Mouse (Mus musculus): Measurements from ENCODE around the gene Olfr470.
"Not testable (repeated sequence)": the region's sequence is repeated elsewhere in the genome, so short reads cannot be mapped to it uniquely, and the experiment has no call there.

The Olfr470 gene

DNA sequence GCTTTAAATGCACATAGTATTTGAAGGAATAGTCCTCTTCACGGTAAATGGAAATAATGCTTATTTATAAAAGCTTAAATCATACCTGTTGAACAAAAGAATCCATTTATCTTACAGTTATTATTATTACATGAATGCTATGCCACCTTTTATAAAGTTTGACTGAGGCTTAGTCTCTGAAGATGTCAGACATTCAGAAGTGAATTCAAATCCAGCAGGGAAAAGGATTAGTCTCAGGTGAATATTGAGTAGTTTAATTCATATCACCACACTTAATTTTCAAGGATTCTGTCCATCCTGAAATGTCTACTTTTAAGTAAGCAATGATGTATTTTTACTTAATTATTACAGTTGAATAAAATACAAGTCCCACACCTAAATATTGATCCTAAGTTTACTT lies at the start of gene Olfr470:
Olfr470 (minus strand) TSS at position 101 of the 400 bp plus-strand sequence.
- DNase-seq (ENCODE audit: low spot score in 2 of 2), result not testable (repeated sequence)

GRCm38 (mm10) chr7:107841719-107842118 lies 5.6 kb downstream of the Olfr470 start:
- DNase-seq (ENCODE audit: low spot score in 2 of 2), result no peak

GRCm38 (mm10) chr7:107825441-107825840 lies 21.8 kb downstream of the Olfr470 start, which contains the start of gene Olfr469:
Gene Olfr469, minus strand, starts transcription at chr7:107825541.
- DNase-seq (ENCODE audit: low spot score in 2 of 2), result not testable (repeated sequence)

- DNase-seq (ENCODE audit: low spot score in 2 of 2), result not testable (repeated sequence)
Observed at GRCm38 (mm10) chr7:107823867-107824266, 23.4 kb downstream of the Olfr470 start.

DNA sequence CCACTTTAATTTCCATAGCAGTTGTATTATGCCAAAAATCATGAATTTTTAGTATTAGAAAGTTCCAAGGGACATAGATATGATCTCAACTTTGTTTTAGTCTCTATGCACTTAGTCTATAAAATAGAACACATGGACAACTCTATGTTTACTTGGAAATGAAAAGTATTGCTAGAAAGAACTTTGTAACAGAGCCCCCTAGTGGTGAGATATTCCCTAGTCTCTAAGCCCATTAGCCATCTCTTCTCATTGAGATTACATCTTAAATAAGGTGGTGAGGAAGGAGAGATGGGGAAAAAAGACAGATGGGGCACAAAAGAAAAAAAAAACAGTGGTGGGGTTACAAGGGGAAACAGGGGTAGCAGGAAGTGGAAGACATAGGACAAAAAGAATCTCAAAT lies 27.8 kb downstream of the Olfr470 start:
- DNase-seq (ENCODE audit: low spot score in 2 of 2), result no peak

GRCm38 (mm10) chr7:107811963-107812362 lies 35.3 kb downstream of the Olfr470 start, which contains the start of gene Olfr467:
Gene Olfr467, plus strand, starts transcription at chr7:107812263.
- DNase-seq (ENCODE audit: low spot score in 2 of 2), result no peak

GRCm38 (mm10) chr7:107802138-107802537 lies 45.2 kb downstream of the Olfr470 start:
- DNase-seq (ENCODE audit: low spot score in 2 of 2), result no peak

DNA sequence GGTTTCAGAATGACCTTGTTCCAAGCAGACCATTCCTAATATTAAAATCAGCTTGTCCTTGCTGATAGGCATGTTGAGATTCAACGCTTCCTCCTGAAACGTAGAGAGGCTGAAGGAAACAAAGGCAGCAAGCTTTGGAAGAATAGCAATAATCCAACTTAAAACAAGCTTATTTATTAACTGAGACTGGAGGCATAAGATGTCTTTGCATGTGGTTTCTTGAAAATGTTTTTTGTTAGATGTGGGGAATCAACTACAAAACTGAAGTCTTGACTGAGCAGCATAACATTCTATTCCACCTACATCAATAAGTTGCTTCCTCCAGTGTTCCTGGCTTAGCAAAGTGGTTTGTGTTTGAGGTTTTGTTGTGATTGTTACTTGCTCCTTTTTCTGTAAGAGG lies 46.2 kb downstream of the Olfr470 start, which contains the start of gene Ovch2:
Ovch2 (minus strand) TSS at position 101 of the 400 bp plus-strand sequence.
- no peak for DNase-seq (ENCODE audit: low spot score in 2 of 2)

DNA sequence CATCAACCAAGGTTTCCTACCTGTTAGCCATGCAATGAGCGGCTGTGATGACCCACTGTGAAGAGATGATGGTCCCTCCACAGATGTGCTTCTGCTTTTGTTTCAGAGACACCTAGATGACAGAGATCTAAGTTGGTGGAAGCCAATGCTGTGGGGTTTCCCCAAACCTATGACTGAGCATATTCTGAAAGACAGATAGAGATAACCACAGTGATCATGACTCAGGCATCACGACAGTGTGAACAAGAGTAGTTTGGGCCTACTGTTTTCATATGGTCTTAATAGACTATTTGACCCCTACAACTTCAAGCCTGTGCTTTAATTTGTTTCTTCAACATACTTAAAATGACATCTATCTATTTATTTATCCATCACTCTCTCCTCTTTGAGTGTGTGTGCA lies 50.8 kb downstream of the Olfr470 start:
- DNase-seq (ENCODE audit: low spot score in 2 of 2), result no peak
